Mouse (Mus musculus): ENCODE results near the gene Pcif1.

Gene Pcif1

DNA sequence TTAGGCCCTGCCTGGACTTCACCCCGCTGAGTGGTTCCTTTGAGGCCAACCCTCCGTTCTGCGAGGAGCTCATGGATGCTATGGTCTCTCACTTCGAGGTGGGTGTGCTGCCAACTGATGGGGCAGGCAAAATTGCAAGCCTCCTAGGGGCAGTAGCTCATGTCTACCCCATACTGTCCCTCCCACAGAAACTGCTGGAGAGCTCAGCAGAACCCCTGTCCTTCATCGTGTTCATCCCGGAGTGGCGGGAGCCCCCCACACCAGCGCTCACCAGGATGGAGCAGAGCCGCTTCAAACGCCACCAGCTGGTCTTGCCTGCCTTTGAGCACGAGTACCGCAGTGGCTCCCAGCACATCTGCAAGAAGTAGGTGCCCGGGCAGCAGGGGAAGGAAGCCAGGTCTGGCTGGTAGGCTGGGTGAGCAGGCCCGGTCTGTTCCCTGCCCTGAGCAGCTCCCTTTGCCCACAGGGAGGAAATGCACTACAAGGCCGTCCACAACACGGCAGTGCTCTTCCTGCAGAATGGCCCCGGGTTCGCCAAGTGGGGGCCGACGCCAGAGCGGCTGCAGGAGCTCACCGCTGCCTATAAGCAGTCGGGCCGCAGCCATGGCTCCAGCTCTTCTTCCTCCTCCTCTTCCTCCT is 11.4 kb downstream of the Pcif1 start:
- in situ Hi-C loops (cut with MboI; ENCODE audit: low pct_unique_long_range_greater_than_20kb in 1 of 2, low sequenced_read_pairs in 2 of 2, unreplicated experiment in 1 of 2), result loop anchor here in 1 of 2 experiments (10.0 kb wide), 1 partner anchor 46 kb away; no protein-coding TSS in a partner anchor

DNA sequence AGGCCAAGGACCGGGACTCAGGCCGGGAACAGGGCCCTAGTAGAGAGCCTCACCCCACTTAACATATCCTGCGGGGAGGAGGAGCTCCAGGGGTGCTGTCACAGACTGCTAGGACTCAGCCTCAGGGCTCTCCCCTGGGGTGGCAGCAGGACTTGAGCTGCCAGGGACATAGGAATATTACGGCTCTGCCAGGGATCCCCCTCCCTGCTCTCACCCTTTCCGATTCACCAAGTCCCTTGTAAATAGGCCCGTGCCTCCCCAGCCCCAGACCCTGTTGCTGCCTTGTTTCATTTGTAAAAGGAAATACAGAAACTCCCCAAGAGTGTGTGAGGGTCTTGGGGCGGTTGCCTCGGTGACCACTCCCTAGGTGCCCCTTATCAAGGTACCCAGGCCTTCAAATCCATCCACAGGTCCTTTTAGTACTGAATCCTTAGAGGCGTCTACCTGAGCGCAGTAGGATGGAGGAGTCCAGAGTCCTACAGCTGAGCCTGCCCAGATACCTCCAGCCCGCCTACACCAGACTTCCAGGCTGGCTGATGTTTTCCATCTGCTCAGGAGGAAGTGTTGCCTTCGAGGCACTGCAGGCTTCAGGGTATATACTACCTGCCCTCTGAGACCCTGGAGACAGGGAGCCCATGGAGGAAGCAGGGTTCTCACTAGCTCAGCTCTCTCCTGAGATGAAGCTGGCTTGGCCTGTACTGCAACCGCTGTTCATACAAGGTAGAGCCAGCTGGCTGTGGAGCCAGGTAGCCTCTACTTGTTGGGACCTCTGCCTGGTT is 12.1 kb downstream of the Pcif1 start:
- in situ Hi-C loops (cut with MboI; ENCODE audit: low pct_unique_long_range_greater_than_20kb in 1 of 2, low sequenced_read_pairs in 2 of 2, unreplicated experiment in 1 of 2), result loop anchor here in 1 of 2 experiments (10.0 kb wide), 1 partner anchor 46 kb away; no protein-coding TSS in a partner anchor

DNA sequence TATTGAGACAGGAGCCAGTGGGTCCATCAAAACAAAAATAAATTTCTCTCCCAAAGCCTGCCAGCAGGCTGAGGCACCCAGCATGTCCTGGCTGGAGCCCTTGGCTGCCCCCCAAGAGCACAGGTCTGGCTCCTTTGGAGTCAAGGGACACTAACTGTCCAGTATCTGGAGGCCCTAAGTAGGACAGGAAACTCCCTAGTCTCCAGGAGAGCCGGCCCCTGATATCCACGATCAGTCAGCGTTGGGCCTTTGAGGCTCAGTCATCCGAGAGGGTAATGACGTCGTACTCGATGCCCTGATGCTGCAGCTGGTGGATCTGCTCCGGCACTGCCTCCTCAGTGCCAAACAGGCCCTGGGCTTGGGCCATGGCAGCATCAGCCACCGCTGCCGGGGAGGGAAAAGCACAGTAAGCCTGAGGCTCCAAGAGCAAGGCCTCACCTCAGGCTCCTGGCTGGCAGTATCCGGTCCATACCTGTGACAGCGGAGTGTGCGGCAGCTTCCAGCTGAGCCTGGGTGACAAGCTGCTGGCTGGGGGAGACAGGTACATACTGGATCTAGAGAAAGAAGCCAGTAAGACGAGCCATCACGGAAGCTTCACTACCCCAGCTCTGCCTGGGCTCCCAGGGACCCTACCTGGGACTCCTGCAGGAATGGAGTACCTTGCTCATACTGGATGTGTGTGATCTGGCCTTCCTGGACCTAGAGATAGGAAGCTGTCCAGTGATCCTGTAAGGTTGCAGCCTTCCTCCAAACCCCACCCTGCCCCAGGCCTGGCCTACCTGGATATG is 13.0 kb downstream of the Pcif1 start:
- in situ Hi-C loops (cut with MboI; ENCODE audit: low pct_unique_long_range_greater_than_20kb in 1 of 2, low sequenced_read_pairs in 2 of 2, unreplicated experiment in 1 of 2), result loop anchor here in 1 of 2 experiments (10.0 kb wide), 1 partner anchor 47 kb away; no protein-coding TSS in a partner anchor

DNA sequence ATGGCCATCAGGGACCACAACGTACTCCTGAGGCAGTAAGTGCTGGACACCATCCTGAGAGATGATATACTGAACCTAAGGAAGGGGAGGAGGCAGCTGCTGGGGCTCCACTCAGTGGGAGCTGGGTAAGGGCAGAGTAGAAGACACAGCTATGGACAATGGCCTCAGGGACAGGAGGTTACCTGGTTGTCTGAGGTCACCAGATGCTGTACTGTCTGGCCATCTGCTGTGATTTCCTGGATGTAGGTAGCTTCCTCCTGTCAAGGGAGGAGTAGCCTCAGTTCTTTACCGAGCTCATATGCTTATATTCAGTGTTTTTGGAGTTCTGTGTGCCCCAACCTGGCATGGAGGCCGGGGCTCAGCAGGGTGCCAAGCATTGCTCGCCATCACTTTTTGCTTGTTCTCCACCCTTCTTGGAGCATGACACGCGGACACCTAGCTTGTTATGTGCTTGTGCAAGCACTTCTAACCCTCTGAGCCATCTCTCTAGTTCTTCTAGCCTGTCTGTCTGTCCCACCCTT is 13.7 kb downstream of the Pcif1 start:
- in situ Hi-C loops (cut with MboI; ENCODE audit: low pct_unique_long_range_greater_than_20kb in 1 of 2, low sequenced_read_pairs in 2 of 2, unreplicated experiment in 1 of 2), result loop anchor here in 1 of 2 experiments (10.0 kb wide), 1 partner anchor 48 kb away; no protein-coding TSS in a partner anchor

DNA sequence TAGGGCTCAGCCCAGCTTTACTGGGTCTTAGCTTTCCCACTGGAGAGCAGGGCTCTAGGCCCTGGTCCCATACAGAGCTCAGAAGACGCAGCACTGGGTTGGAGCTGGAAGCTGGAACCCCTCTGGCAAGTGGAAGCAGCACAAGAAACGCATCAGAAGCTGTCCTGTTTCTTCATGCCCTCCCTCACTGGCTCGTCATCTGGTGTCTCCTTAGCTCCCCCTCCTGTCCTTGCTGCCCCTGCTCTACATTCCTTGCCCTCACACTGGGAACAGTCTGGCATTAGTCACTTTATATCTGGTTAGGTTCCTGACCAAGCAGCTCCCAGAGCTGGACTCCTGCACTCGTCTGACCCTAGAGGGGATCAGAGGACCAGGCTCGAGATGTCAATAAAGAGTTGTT is 14.9 kb downstream of the Pcif1 start:
- in situ Hi-C loops (cut with MboI; ENCODE audit: low pct_unique_long_range_greater_than_20kb in 1 of 2, low sequenced_read_pairs in 2 of 2, unreplicated experiment in 1 of 2), result loop anchor here in 1 of 2 experiments (10.0 kb wide), 1 partner anchor 49 kb away; no protein-coding TSS in a partner anchor

DNA sequence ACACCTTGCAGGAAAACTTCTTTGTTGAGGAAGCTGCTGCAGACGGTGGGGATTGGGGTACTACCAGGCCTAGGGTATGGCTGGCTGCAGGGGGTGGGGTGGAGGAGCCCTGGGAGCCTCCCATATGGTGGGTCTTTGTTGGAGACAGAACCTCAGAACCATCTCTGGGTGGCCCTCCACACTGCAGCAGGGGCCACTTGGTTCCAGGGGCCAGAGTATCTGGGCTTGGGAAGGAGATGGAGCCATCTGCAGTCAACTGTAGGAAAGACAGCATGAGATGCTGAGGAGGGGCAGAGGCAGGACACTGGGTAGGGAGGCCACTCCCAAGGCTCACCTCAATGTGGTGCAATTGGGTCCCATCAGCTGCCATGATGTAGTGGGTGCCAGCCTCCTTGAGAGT is 15.5 kb downstream of the Pcif1 start:
- in situ Hi-C loops (cut with MboI; ENCODE audit: low pct_unique_long_range_greater_than_20kb in 1 of 2, low sequenced_read_pairs in 2 of 2, unreplicated experiment in 1 of 2), result loop anchor here in 1 of 2 experiments (10.0 kb wide), 1 partner anchor 50 kb away; no protein-coding TSS in a partner anchor

DNA sequence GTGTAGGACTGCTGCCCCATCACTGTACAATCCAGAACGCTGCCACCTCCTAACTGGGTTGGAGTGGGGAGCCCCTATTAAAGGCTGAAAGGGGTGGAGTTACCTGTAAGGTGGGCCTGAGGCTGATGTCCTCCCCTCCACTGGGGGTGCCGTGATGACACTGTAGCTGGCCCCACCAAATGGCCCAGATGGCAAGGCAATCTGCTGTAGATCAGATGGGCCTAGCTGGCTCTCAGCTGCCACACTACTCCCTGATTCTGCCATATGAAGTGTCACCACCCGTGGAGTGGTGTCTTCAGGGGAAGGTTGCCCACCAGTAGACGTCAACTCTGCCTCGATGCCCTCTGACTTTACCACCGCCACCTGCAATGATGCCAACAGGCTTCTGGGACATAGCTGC is 16.8 kb downstream of the Pcif1 start:
- in situ Hi-C loops (cut with MboI; ENCODE audit: low pct_unique_long_range_greater_than_20kb in 1 of 2, low sequenced_read_pairs in 2 of 2, unreplicated experiment in 1 of 2), result loop anchor here in 1 of 2 experiments (10.0 kb wide), 1 partner anchor 51 kb away; no protein-coding TSS in a partner anchor

- in situ Hi-C loops (cut with MboI; ENCODE audit: low pct_unique_long_range_greater_than_20kb in 1 of 2, low sequenced_read_pairs in 2 of 2, unreplicated experiment in 1 of 2), result loop anchor here in 1 of 2 experiments (10.0 kb wide), 1 partner anchor 53 kb away; no protein-coding TSS in a partner anchor
Measured at GRCm38 (mm10) chr2:164898008-164898407, 18.9 kb downstream of the Pcif1 start.

DNA sequence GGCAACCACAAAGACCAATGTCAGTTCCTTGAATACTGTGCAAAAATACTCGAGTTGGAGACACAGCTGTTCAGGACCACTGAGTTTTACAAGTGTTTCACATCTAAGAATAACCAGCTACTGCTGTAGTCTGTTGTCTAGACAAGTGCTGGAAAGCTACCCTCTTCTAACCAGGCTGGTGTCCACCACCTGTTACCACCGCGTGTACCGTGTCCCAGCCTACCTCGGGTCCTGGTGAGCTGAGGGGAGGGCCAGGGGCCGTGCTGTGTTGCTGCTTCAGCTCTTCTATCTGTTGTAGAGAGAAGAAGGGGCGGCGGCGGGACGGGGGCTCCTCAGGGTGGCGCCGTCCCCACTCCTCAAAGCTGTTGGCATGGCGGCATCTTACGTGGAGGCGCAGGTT is 19.9 kb downstream of the Pcif1 start:
- in situ Hi-C loops (cut with MboI; ENCODE audit: low pct_unique_long_range_greater_than_20kb in 1 of 2, low sequenced_read_pairs in 2 of 2, unreplicated experiment in 1 of 2), result loop anchor here in 1 of 2 experiments (10.0 kb wide), 1 partner anchor 54 kb away; no protein-coding TSS in a partner anchor

DNA sequence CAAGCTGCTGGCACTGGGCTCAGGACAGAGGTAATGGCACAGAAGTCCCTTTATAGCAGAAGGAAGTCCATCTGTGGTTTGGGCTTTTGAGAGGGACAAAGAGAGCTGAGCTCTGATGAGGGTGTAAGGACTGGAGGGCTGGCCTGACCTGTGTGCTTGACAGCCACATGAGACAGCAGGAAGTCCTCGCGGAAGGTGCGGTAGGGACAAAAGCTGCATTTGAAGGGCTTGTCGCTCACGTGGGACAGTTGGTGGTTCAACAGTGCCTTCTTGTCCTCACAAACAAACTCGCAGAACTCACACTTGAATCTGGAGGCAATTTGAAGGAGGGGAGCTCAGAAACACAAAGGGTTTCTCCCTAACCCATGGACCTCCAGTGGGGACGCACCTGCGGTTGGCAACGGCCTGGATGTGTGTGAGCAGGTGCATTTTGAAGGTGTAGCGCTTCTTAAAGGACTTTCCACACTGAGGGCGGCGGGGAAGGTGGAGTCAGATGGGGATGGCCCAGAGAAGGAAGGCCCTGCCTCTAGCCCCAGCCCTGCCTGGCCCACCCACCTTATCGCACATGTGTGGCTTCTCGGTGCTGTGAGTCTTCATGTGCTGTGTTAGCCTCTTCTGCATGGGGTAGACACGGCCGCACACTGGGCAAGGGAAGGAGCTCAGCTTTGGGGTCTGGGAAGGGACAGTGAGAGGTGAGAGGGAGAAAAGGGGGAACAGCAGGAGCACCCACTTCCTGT is 20.8 kb downstream of the Pcif1 start:
- in situ Hi-C loops (cut with MboI; ENCODE audit: low pct_unique_long_range_greater_than_20kb in 1 of 2, low sequenced_read_pairs in 2 of 2, unreplicated experiment in 1 of 2), result loop anchor here in 1 of 2 experiments (10.0 kb wide), 1 partner anchor 55 kb away; no protein-coding TSS in a partner anchor

DNA sequence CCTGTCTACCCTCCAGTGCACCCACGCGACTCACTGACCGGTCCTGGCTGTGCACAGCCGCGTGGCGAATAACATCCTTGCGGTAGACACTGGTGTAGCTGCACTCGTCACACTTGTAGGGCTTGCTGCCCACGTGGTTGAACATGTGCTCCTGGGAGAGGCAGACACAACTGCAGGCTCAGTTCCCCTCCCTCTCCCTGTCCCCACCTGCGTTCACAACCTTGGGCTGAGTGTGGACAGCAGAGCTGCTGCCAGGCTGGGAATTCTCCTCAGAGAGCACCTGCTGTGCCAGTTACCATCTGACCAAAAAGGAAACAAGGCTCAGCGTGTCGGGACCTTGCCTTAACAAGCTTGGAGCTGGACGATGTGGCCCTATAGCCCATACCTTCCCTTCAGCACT is 22.3 kb downstream of the Pcif1 start:
- in situ Hi-C loops (cut with MboI; ENCODE audit: low pct_unique_long_range_greater_than_20kb in 1 of 2, low sequenced_read_pairs in 2 of 2, unreplicated experiment in 1 of 2), result no loop called here

GRCm38 (mm10) chr2:164903496-164903895 is 24.4 kb downstream of the Pcif1 start:
- in situ Hi-C loops (cut with MboI; ENCODE audit: low pct_unique_long_range_greater_than_20kb in 1 of 2, low sequenced_read_pairs in 2 of 2, unreplicated experiment in 1 of 2), result no loop called here

DNA sequence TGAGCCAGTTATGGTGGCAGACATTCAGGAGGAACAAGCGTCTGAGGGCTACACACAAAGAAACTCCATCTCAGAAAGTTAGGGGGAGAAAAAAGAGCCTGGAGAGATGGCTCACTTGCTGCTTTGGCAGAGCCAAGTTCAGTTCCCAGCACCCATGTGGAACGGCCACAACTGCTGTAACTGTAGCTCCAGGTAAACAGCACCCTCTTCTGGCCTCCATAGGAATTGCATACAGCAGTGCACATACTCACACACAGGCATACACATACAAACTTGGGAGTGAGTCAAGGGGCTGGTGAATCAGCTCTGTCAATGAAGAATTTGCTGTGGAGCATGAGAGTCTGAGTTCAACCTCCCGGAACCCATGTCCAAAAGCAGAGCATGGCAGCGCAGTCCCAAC is 27.0 kb downstream of the Pcif1 start:
- in situ Hi-C loops (cut with MboI; ENCODE audit: low pct_unique_long_range_greater_than_20kb in 1 of 2, low sequenced_read_pairs in 2 of 2, unreplicated experiment in 1 of 2), result no loop called here

- in situ Hi-C loops (cut with MboI; ENCODE audit: low pct_unique_long_range_greater_than_20kb in 1 of 2, low sequenced_read_pairs in 2 of 2, unreplicated experiment in 1 of 2), result no loop called here
Measured at GRCm38 (mm10) chr2:164907511-164907910, 28.4 kb downstream of the Pcif1 start.

- in situ Hi-C loops (cut with MboI; ENCODE audit: low pct_unique_long_range_greater_than_20kb in 1 of 2, low sequenced_read_pairs in 2 of 2, unreplicated experiment in 1 of 2), result no loop called here
Measured at GRCm38 (mm10) chr2:164908011-164908410, 28.9 kb downstream of the Pcif1 start.

- in situ Hi-C loops (cut with MboI; ENCODE audit: low pct_unique_long_range_greater_than_20kb in 1 of 2, low sequenced_read_pairs in 2 of 2, unreplicated experiment in 1 of 2), result no loop called here
Measured at GRCm38 (mm10) chr2:164909100-164909499, 30.0 kb downstream of the Pcif1 start.

- in situ Hi-C loops (cut with MboI; ENCODE audit: low pct_unique_long_range_greater_than_20kb in 1 of 2, low sequenced_read_pairs in 2 of 2, unreplicated experiment in 1 of 2), result no loop called here
Measured at GRCm38 (mm10) chr2:164909542-164909941, 30.4 kb downstream of the Pcif1 start.

All from mouse embryonic stem cell (cell line).